Mouse (Mus musculus) cerebellum, adult 9-10 months (tissue): ENCODE results near the gene Gm49387.

Experiments used
- DNase-seq: peaks from one replicate; pipeline ENCODE4 v3.0.0; 2022

The Gm49387 gene

DNA sequence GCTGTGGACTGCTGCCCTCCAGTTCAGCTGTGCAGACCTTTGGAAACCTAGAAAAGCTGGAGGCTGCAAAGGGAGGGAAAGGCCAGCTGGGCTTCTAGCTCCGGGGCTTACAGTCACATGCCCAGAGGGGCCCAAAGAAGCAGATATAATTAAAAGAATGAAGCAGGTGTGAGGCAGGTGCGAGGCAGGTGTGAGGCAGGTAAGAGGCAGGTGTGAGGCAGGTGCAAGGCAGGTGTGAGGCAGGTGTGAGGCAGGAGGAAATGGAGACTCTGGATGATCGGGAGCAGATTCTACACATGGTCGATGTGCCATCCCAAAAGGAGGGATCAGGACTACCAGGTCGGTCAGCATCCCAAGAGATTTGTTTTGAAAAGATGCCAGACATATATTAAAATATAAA, 69.3 kb downstream of the Gm49387 start:
- DNase-seq, result no peak

DNA sequence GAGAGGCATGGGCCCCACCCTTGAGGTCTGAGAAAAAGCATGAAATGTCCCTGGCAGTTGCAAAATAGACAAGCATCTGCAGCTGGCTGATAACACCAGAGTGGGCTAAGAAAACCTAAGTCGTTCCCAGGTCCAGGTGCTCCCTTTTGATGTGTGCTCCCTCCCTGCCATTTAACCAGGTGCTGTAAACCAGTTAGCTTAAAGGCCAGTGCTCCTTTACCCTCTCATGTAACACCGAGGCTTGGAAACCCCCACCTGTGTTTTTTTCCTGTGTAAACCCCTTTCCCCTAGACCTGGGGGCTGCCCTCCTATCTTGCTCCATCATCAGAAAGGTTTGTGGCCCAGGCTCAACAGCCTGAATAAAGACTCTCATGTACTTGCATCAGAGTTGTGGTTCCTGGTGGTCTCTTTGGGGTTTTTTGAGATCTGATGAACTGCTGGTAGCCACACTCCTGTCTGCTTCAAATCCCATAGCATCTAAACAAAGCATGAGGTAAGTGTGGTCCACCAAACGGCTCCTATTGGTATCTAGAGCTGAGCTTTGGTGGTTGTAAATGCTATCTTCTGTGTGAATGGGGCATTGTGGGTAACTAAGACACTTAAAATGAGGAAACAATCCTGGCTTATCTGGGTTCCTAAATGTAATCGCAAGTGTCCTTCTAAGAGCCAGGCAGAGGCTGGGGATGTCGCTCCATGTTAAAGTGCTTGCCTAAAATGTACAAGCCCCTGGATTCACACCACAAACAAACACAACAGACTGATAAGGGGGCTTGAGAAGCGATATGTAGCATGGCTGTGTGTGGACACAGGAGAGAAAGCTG, 70.3 kb downstream of the Gm49387 start:
- no peak for DNase-seq

DNA sequence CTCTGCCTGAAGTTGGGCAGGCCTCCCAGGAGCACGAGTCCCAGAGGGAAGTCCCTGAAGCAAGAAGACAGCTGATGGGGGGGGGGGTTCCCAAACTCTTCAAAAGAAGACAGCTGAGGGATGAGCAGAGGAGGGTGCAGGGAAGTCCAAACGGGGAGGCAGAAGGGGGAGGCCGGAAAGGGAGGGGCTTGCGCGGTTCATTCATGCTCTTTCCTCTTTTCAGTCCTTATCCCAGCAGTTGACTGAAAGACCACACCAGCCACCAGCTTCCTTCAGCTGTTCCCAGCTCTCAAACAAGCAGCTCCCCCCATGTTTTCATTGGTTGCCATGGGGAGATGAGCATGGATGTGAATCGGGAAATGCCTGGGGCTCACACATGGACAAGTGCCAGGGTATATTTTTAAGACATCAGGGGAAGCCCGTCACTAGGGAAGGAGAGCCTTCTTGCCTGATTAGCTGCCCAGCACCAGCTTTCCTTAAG, 71.5 kb downstream of the Gm49387 start:
- no peak for DNase-seq

DNA sequence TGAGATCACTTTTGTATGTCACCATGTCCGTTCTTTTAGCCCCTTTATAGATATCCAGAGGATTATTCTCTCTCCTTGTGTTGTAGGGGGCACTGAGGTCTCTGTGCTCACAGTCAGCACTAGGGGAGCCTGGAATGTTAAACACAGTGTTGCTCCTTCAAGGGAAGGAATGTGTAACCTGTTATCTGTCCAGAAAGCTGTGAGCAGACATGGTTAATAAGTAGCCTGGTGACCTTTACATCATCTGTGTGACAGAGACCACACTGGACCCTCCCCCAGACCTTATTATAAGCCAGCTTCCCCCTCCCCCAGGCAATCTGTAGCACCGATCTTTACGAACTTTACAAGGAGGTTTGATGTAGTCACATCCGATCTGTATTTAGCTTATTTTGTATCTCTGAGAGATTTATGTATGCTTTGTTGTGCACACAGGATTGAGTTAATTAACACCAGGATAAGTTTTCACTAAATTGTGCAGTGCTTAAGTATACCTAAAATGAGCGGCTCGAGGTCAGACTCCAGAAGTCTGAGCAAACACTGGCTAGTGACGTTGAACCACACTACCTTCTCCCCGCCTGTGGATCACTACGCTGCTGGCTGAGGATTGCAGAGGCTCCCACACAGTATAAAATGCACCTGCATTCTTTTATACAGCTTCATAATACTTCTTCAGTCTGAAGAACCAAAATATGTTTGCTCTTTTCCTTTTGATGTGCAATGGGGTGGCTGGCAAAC, 75.0 kb downstream of the Gm49387 start:
- DNase-seq, result no peak

DNA sequence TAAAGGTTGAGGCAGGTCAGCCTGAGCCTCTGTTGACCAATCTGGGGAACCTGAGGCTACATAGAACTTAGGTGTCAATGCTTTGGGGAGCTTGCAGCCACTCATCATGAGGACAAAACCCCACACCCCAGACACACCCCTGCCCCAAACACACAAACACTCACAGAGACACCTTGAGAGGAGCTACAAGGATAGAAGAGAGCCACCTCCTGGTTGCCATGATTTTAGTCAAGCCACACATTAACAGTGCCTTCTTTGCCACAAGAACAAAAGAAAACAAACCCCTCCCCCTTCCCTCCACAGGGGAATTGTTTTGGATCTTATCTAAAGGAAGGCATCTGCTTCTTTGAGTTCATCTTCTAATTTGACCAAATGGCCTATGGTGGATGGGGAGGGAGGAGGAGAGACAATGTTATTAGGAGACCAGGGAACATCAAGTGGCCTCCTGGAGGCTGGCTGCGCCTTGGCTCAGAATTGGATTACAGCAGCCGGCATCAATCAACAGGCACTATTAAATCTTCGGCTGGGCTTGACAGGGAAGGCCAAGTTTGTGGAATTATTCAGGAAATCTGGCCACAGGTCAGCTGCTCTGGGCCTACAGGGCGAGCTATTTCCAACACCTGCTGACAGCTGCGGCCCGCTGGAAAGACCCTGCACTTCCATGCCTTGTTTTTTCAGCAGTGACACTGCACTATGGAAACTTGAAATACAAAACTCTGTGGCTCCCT, 76.1 kb downstream of the Gm49387 start:
- no peak for DNase-seq

DNA sequence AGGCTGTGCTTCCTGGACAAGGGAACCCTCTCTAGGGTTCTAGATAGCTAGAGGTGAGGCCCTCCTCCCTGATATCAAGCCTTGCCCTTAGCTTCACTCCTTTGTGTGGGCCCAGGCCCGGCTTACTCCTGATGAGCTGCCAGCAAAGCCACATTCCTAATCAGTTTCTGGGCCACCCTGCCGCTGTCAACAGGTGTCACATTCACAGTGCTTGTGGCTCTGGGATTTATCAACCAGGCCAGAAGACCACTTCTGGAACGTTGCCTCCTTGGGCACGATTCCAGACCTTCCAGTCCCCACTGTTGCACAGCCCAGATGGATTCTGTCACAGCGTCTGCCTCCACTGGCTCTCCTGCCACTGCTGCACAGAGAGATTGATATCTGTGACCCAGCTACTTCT, 79.8 kb downstream of the Gm49387 start:
- no peak for DNase-seq

DNA sequence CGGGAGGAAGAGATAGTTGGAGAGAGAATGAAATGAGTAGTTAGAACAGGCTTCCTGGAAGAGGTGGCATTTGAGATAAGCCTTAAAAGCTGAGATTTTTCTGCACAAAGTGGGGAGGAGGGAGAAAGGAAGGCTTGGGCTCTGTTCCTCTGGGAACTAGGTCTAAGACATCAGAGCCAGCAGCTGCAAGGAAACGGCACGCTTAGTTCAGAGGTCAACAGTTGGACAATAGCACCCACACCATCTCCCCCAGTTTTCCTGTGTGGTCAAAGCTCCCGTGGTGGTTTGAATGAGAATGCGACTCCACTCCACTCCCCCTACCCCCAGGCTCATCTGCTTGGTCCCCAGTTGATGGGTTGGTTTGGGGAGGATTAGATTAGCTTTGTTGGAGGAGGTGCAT, 81.5 kb downstream of the Gm49387 start:
- DNase-seq, result no peak

DNA sequence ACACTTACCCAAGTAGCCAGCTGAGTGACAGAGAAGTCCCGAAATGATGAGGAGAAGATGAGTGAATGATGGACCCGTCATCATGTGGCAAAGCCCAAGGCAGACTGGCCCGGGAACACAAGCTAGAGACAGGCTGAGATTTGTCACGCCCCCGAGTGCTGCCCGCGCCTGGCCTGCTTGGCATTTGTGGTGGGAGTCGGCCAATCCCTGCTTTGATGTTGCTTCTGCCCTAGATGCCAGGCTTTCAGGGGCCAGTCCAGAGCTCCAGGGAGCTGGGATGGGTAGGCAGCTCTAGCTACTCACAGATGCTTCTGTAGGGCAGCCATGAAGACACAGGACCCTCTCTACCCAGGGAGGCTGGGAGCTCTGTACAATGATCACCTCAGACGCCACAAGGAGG, 82.9 kb downstream of the Gm49387 start:
- no peak for DNase-seq

DNA sequence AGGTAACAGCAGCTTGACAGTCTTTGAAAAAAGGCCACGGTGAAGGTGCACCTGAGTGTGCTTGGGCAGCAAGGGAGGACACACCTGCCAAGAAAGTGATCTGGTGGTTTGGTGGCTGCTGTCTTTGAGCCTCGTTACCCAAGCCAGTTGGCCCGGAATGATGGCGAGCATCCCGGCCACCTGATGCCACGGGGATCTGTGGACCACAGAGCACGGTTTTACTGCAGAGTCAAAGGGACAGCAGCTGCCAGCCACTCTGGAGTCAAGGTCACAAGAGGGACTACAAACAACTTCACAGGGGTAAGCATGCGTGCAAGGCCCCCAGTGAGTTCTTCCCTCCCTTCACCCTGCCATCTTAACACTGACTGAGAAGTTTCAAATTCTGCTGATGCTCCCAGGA, 83.4 kb downstream of the Gm49387 start:
- DNase-seq, result peak; percentile 33

DNA sequence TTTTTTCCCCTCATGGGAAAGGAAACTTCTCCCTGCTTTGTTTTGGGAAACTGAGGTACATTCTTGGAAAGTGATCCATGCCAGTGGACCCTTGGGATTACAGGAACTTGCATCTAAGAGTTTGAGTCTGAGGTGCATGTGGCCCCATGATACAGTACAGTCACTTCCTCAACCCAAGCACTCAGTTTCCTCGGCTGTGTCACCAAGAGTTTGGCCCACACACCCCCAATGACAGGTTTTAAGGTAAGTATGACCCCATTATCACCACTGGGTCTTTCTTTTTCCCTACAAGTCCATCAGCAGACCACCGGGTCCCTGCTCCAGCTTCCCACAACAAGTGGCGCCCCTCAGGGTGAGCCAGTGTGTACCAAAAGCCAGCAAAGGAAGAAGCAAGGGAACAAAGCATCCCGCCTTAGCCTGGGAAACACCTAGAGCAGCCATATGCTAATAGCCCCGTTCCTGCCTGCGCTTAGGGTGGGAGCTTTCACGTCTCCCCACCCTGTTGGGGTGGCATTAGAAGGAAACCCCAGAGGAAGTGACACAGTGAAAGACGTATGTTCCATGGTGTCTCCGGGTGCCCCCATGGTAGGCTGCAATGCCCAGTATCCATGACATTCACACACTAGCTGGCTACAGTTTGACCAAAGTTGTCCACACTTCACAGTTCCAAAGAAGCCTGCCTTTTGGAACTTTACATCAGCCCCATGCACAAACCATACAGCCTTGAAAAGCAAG, 84.0 kb downstream of the Gm49387 start:
- no peak for DNase-seq

DNA sequence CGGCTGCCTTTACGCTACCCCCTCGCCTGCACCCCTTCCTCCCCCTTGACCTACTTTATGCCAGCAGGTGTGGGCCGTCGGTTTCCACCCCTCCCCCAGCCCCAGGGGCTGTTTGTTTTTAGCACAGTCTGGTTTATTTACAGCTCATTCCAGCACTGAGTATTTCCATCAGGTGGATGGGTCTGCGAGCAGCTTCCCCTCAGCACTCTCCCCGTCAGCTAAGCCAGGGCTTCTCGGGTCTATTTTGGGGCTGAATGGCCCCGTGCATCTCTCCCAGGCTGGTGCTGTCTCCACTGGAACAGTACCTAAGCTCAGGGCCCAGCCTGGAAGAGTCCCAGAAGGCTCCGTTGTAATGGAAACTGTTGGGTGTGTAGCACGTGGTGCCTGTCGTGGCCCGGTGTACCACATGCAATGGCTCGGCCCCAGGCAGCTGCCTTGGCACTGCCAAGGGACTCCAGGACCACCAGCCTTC, 84.7 kb downstream of the Gm49387 start:
- no peak for DNase-seq

DNA sequence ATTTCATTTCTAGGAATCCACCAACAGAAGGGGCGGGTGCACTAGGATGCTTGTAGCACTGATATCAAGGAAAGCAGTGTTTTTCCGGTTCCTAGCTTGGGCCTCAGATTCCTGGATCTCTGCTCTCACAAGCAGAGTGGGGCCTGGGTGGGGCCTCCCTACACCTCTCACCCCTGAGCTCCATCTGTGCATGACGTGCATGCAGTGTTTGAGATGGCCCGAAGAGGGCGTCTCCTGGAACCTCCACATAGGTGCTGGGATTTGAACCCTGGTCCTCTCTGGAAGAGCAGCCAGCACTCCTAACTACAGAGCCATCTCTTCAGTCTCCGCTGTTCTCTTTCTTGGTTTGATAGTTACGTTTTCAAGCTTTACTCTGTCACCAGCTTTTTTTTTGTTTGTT, 85.7 kb downstream of the Gm49387 start:
- DNase-seq, result no peak

DNA sequence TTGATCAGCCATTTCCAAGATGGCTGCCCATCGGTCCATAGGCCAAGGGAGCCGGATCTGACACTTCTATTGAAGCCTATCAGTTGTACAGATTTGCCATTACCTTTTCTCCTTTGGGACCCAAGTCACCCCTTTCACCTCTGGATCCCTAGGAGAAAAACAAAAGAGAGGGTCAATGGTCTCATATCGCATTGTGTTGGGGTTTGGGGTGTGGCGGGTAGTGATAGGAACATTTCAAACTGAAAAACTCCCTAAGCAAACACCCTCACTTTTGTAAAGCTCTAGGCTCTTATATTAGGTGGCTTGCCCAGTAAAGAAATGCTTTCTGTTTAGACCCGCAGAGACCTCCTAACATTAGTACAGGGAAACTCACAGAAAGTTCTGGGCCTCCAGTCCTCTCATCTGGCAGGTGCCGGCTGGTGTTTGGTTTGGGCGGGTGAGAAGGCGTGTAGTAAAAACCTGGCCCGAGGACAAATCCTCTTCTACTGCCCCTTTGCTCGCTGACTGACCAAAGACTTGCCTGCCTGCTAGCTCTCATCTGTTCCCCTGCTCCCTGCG, 96.7 kb downstream of the Gm49387 start:
- DNase-seq, result no peak

DNA sequence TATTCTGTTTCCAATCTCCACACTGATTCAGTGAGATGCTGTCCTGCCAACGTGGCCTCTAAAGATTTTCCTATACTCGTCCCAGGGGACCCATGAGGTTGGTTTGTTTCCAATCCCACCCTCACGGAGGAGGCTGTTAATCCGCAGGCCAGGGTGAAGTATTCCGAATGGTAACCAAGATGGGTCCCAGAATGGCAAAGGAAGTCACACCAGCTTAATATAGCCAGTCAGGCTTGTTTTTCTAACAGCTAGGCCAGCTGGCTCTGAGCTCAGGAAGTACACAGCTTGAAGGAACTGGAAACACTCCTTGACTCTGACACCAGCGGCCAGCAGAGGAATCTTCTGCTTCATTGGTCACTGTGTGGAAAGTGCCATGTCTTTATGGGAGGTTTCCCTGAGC, 103.4 kb downstream of the Gm49387 start:
- peak; percentile 80 for DNase-seq

DNA sequence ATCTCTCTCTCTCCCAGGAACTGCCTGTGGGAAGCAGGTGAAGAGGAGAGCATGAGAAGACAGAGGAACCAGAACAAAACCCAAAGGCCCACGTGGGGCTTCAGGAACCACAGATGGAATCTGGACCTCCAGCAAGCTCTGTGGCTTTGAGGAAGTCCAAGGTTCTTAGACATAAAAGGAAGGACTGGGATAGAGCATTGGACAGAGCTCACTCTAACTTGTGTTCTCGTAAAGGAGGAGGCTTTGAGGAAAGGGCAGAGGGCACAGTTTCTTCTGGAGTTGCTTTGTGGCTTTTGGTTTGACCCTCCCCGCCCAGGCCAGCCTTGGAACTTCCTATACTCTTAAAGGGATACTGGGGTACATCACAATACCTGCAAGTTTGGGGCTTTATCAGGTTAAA, 108.0 kb downstream of the Gm49387 start:
- DNase-seq, result no peak

DNA sequence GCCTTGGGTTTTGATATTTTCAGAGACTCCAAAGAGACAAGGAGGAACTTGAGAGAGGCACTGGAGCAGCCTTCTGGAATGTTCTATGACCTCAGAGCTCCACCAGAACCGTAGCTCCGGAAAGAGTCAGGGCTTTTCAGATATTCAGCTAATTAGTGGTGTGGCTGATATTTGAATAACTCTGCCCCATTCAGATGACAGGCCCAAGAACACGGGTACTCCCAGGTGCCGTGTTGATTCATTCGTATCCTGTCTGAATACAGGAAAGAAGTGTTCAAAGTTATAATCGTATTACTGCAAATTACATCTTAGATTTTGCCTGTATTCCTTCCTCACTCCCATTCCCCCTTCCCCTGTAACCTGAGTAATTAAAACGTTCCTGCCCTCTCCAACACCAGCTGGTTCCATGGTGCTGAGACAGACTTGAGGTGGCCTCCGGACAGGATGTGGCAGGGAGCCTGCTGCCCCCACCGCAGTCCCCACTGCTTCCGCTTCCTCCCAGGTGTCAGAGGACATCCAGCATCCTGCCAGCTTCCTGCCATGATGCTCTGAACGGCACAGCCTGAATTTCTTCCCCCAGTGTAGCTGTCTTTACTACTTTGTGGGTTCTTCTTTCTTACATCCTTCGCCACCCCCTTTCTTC, 109.1 kb downstream of the Gm49387 start:
- no peak for DNase-seq

DNA sequence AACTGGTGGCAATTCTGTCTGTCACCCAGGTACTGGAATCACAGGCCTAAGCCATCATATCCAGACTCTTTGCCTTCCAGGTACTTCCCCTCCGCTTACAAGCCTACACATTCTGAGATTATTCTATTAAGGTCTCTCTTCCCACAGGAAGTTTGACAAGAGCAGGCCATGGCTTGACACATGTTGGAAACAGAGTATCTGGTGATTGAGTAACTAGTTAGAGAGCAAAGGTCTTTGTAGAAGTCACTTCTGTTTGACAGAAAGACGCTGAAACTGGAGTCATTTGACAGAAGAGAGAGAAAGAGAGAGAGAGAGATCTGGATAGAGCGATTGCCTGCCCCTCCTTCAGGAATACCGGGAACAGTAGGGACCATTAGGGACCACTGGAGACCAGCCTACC, 109.8 kb downstream of the Gm49387 start:
- DNase-seq, result no peak

DNA sequence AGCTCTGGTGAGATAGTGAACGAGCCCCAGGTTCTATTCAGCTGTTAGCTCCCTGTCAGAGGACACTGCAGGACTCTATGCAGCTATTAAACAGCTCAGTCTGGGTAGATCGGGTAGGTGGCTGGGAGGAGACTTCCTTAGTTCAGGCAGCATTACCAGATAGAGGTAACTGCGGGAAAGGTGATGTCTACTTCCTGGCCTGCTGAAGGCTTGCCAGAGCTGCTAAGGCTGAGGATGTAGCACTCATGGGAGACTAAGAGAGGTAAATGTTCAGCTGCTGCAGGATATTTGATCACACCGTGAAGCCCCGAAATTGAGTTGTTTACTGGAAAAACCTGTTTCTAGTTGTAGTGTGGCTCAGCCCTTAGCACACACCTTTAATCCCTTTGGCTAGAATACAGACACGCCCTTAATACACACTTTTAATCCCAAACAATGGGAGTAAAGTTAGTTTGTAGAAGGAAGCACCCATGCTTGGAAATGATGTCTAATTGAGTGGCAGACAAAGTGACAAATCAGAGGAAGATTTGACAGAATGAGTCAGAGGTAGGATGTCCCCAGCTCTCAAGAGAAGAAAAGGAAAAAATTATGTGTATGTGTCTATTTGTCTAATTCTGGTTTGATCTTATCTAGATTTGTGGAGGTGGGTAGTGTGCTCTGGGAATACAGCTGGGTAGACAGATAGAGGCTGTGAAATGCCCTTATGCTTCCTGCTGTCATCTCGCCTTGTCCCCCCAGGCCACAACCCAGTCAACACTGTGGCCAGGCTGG, 115.5 kb downstream of the Gm49387 start:
- no peak for DNase-seq

DNA sequence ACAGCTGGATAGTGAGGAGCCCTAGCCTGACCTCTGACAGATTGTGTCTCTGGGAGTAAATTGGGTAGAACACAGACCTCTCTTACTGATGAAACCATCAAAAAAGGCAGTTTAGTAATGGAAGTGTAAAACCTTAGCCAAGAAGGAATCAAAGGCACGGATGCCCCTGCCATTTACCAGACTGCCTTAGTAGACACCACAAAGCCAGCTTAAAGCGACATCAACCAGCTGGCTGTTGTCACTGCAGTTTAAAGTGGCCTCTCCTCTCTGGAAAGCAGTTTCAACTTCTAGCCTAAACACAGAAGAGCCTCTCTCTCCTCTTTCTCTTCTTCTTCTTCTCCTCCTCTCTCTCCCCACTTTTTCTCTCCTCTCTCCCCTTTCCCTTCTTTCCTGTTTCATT, 119.4 kb downstream of the Gm49387 start:
- no peak for DNase-seq

DNA sequence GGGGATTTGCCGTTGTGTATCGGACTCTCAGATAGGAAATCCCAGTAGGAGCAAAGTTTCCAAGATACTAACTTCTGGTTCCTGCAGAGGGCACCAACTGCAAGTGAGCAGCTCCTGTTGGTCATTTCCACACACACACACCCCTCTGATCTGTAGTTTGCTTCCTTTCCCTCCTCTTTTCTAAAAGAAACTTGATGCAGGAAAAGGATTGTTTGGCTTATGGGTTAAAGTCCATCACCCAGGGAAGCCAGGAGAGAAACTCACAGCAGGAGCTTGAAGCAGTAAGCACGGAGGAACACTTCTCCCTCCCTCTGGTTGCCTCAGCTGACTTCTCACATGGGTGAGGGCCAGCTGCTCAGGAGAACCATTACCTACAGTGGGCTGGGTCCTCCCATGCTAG, 121.5 kb downstream of the Gm49387 start:
- DNase-seq, result no peak

DNA sequence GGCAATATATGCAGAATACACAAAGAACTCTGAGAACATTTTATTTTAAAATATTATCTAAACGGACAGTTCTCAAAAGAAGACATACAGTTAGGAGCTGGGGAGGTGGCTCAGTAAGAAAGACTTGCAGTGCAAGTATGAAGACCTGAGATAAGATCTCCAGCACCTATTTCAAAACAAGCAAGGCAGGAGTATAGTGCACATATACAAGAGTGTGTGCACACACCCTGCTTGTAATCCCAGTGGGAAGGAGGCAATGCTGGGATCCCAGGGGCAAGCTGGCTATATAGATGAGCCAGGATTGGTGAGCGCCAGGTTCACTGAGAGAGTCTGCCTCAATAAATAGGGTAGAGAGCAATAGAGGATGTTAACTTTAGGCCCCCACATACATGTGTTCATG, 124.8 kb downstream of the Gm49387 start:
- DNase-seq, result no peak
